Mouse (Mus musculus): Measurements from ENCODE around the gene Crim1. TPM values are rescaled to one million over a fixed set of nuclear protein-coding genes. Genes with fewer than 3 reads are reported as not detected.
"Not testable (repeated sequence)": the region's sequence is repeated elsewhere in the genome, so short reads cannot be mapped to it uniquely, and the experiment has no call there.

Gene Crim1
- polyA plus RNA-seq, 1 experiment from 2014 or later, result 3.9 TPM

DNA sequence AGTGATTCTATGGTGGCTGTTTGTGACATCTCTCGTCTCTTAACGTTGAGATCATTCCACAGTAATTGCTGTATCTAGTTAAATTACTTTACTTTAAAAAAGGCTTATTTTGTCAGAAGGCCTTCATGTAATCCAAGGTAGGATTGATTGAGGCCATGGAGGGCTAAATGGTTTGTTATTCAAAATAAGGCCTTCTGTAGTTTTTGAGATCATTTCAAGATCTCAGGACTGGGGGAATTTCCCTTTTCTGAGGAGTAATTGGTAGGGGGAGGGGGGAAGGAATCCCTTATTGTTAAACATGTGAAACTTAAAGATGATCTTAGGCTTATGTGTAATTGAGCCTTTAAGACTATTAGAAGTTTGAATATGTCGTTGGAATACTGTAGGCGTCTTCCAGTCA, 40.1 kb downstream of the Crim1 start:
- Histone ChIP-seq H3K4me1 (ENCODE audit: control insufficient read depth, insufficient read depth, low read length) (peaks cover 2% of the 10 kb centered on the region; the same call in 1 of the 2 replicates), H3K4me2 (ENCODE audit: low read depth, low read length) (no peak overlapping the region), H3K27me3 (replicated peaks; ENCODE audit: control insufficient read depth, insufficient read depth, low read length) (no peaks in the 10 kb centered on the region), H3K36me3 (ENCODE audit: control insufficient read depth, insufficient read depth, low read length) (no peaks in the 10 kb centered on the region), H3K9ac (ENCODE audit: low read depth, low read length) (no peak overlapping the region), H3K27ac (ENCODE audit: low read length) (no peak overlapping the region), H3K4me3 (ENCODE audit: low read length) (no peak overlapping the region), H3K9me3 (ENCODE audit: control insufficient read depth, low read length) (no peaks in the 10 kb centered on the region)
- 93% methylated on average over 4 of the region's 4 CpGs for WGBS
- no peak for ATAC-seq

DNA sequence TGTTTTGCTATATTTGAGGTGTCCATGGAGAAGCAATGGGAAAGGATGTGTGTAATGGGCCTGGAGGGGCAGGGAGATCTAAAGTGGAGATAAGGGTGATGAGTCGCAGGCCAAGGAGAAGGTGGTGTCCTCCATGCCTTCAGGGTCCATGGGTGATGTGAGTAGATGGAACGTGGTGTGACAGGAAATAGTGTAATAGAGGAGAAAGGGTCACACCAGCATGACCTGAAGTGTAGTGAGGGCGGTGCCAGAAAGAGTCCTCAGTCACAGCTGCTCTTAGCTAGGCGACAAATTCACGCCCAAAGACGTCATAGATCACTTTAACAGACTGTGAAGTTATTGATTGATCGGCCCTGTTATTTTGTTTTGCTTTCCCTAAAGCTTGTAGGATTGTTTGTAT, 41.2 kb downstream of the Crim1 start:
- no peaks in the 10 kb centered on the region for H3K27me3 ChIP-seq (replicated peaks; ENCODE audit: control insufficient read depth, insufficient read depth, low read length)
- 55% methylated on average over 7 of the region's 7 CpGs for WGBS
- ATAC-seq, result peak; percentile 36; the same call in 1 of the 2 replicates
- no peak overlapping the region for H3K9ac ChIP-seq (ENCODE audit: low read depth, low read length)
- no peaks in the 10 kb centered on the region for H3K36me3 ChIP-seq (ENCODE audit: control insufficient read depth, insufficient read depth, low read length)
- no peak overlapping the region for H3K27ac ChIP-seq (ENCODE audit: low read length)
- peaks cover 8% of the 10 kb centered on the region; the same call in 1 of the 2 replicates for H3K4me1 ChIP-seq (ENCODE audit: control insufficient read depth, insufficient read depth, low read length)
- no peak overlapping the region for H3K4me3 ChIP-seq (ENCODE audit: low read length)
- no peaks in the 10 kb centered on the region for H3K9me3 ChIP-seq (ENCODE audit: control insufficient read depth, low read length)
- H3K4me2 ChIP-seq (ENCODE audit: low read depth, low read length), result no peak overlapping the region

DNA sequence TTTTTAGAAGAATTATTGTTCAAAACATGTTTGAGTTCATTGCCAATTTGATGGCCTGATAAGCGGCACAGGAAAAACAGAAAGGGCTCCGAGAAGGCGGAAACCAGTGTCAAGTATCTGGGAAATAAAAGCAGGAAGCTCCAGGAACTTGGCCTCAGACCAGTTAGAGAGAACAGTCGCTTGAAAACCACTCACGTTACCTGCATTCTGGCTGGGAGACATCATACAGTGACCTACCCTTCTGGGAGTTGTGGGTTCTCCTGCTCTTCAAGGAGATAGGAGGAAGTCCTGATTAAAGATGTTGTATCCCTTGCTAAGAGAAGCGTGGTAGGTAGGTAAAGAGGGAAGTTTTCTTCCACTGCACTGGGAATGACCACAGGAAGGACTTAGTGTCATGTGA, 44.7 kb downstream of the Crim1 start:
- Histone ChIP-seq H3K27me3 (replicated peaks; ENCODE audit: control insufficient read depth, insufficient read depth, low read length) (no peaks in the 10 kb centered on the region), H3K4me2 (ENCODE audit: low read depth, low read length) (no peak overlapping the region), H3K36me3 (ENCODE audit: control insufficient read depth, insufficient read depth, low read length) (no peaks in the 10 kb centered on the region), H3K9me3 (ENCODE audit: control insufficient read depth, low read length) (no peaks in the 10 kb centered on the region), H3K27ac (ENCODE audit: low read length) (peak overlapping the region; percentile 61), H3K4me1 (ENCODE audit: control insufficient read depth, insufficient read depth, low read length) (peaks cover 22% of the 10 kb centered on the region), H3K9ac (ENCODE audit: low read depth, low read length) (no peak overlapping the region), H3K4me3 (ENCODE audit: low read length) (no peak overlapping the region)
- WGBS, result 67% methylated on average over 6 of the region's 6 CpGs
- ATAC-seq, result no peak

- 57% methylated on average over 4 of the region's 4 CpGs for WGBS
- H3K4me3 ChIP-seq (ENCODE audit: low read length), result no peak overlapping the region
- no peak overlapping the region for H3K4me2 ChIP-seq (ENCODE audit: low read depth, low read length)
- H3K4me1 ChIP-seq (ENCODE audit: control insufficient read depth, insufficient read depth, low read length), result peaks cover 25% of the 10 kb centered on the region
- ATAC-seq, result no peak
- no peaks in the 10 kb centered on the region for H3K27me3 ChIP-seq (replicated peaks; ENCODE audit: control insufficient read depth, insufficient read depth, low read length)
- H3K27ac ChIP-seq (ENCODE audit: low read length), result peak overlapping the region; percentile 61; the same call in 1 of the 2 replicates
- H3K9me3 ChIP-seq (ENCODE audit: control insufficient read depth, low read length), result no peaks in the 10 kb centered on the region
- H3K36me3 ChIP-seq (ENCODE audit: control insufficient read depth, insufficient read depth, low read length), result no peaks in the 10 kb centered on the region
- H3K9ac ChIP-seq (ENCODE audit: low read depth, low read length), result no peak overlapping the region
Measured at GRCm38 (mm10) chr17:78245444-78245843, 45.4 kb downstream of the Crim1 start.

DNA sequence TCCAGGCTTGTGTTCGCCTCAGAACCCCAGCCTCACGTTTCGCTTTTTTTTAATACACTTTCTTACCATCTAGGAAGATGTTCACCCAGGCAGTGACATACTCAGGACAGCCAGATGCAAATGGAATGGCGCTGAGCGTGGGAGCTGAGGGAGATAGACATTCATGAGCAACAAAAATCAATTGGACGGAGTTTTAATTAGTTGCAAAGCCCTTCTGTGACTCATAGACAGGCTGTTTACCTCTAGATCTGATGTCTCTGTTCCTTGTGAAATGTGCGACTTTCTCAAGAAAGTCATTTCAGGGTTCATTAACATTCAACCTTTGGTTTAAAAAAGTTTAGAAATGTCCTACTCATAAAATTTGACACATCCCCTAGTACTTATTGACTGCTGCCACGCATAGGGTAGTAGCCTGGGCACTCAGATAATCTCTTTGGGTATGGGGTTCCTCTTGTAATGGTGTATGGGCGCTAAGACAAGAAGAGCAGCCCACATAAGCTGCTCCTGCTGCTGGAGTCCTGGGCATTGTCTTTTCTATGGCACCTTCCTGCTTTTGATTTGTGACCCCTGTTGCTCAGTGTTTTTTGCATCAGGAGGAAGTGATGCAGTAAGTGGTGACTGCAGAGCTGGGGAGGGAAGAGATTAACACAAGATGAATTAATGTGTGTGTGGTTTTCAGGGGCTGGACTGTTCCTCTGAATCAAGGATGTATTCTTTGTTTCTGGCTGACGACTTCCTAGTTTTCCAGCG, 46.8 kb downstream of the Crim1 start:
- H3K9me3 ChIP-seq (ENCODE audit: control insufficient read depth, low read length), result no peaks in the 10 kb centered on the region
- no peak overlapping the region for H3K27ac ChIP-seq (ENCODE audit: low read length)
- ATAC-seq, result no peak
- H3K27me3 ChIP-seq (replicated peaks; ENCODE audit: control insufficient read depth, insufficient read depth, low read length), result no peaks in the 10 kb centered on the region
- no peak overlapping the region for H3K4me2 ChIP-seq (ENCODE audit: low read depth, low read length)
- H3K36me3 ChIP-seq (ENCODE audit: control insufficient read depth, insufficient read depth, low read length), result no peaks in the 10 kb centered on the region
- H3K4me1 ChIP-seq (ENCODE audit: control insufficient read depth, insufficient read depth, low read length), result peaks cover 25% of the 10 kb centered on the region
- 65% methylated on average over 11 of the region's 11 CpGs for WGBS
- no peak overlapping the region for H3K9ac ChIP-seq (ENCODE audit: low read depth, low read length)
- H3K4me3 ChIP-seq (ENCODE audit: low read length), result no peak overlapping the region

GRCm38 (mm10) chr17:78248197-78248596, 48.1 kb downstream of the Crim1 start:
- Histone ChIP-seq H3K27ac (ENCODE audit: low read length) (no peak overlapping the region), H3K9ac (ENCODE audit: low read depth, low read length) (no peak overlapping the region), H3K27me3 (replicated peaks; ENCODE audit: control insufficient read depth, insufficient read depth, low read length) (no peaks in the 10 kb centered on the region), H3K36me3 (ENCODE audit: control insufficient read depth, insufficient read depth, low read length) (no peaks in the 10 kb centered on the region), H3K4me2 (ENCODE audit: low read depth, low read length) (no peak overlapping the region), H3K4me3 (ENCODE audit: low read length) (no peak overlapping the region), H3K9me3 (ENCODE audit: control insufficient read depth, low read length) (no peaks in the 10 kb centered on the region), H3K4me1 (ENCODE audit: control insufficient read depth, insufficient read depth, low read length) (peaks cover 25% of the 10 kb centered on the region)
- ATAC-seq, result no peak
- 57% methylated on average over 5 of the region's 5 CpGs for WGBS

GRCm38 (mm10) chr17:78248943-78249342, 48.9 kb downstream of the Crim1 start:
- 26% methylated on average over 3 of the region's 3 CpGs for WGBS
- H3K9me3 ChIP-seq (ENCODE audit: control insufficient read depth, low read length), result no peaks in the 10 kb centered on the region
- peaks cover 25% of the 10 kb centered on the region for H3K4me1 ChIP-seq (ENCODE audit: control insufficient read depth, insufficient read depth, low read length)
- H3K4me2 ChIP-seq (ENCODE audit: low read depth, low read length), result no peak overlapping the region
- H3K27me3 ChIP-seq (replicated peaks; ENCODE audit: control insufficient read depth, insufficient read depth, low read length), result no peaks in the 10 kb centered on the region
- H3K36me3 ChIP-seq (ENCODE audit: control insufficient read depth, insufficient read depth, low read length), result no peaks in the 10 kb centered on the region
- no peak overlapping the region for H3K4me3 ChIP-seq (ENCODE audit: low read length)
- H3K9ac ChIP-seq (ENCODE audit: low read depth, low read length), result no peak overlapping the region
- H3K27ac ChIP-seq (ENCODE audit: low read length), result no peak overlapping the region
- ATAC-seq, result no peak

- Histone ChIP-seq H3K9me3 (ENCODE audit: control insufficient read depth, low read length) (no peaks in the 10 kb centered on the region), H3K4me2 (ENCODE audit: low read depth, low read length) (no peak overlapping the region), H3K27me3 (replicated peaks; ENCODE audit: control insufficient read depth, insufficient read depth, low read length) (no peaks in the 10 kb centered on the region), H3K4me3 (ENCODE audit: low read length) (no peak overlapping the region), H3K36me3 (ENCODE audit: control insufficient read depth, insufficient read depth, low read length) (no peaks in the 10 kb centered on the region), H3K4me1 (ENCODE audit: control insufficient read depth, insufficient read depth, low read length) (peaks cover 24% of the 10 kb centered on the region), H3K9ac (ENCODE audit: low read depth, low read length) (no peak overlapping the region), H3K27ac (ENCODE audit: low read length) (no peak overlapping the region)
- peak; percentile 32; the same call in 1 of the 2 replicates for ATAC-seq
- WGBS, result 66% methylated on average over 14 of the region's 14 CpGs
Measured at GRCm38 (mm10) chr17:78250149-78250938, 50.3 kb downstream of the Crim1 start.

GRCm38 (mm10) chr17:78253587-78253986, 53.5 kb downstream of the Crim1 start:
- not testable (repeated sequence) for H3K4me2 ChIP-seq (ENCODE audit: low read depth, low read length); H3K4me3 ChIP-seq (ENCODE audit: low read length); H3K27ac ChIP-seq (ENCODE audit: low read length); H3K9me3 ChIP-seq (ENCODE audit: control insufficient read depth, low read length); H3K9ac ChIP-seq (ENCODE audit: low read depth, low read length); H3K36me3 ChIP-seq (ENCODE audit: control insufficient read depth, insufficient read depth, low read length); ATAC-seq; H3K27me3 ChIP-seq (replicated peaks; ENCODE audit: control insufficient read depth, insufficient read depth, low read length)
- 84% methylated on average over 2 of the region's 2 CpGs for WGBS
- H3K4me1 ChIP-seq (ENCODE audit: control insufficient read depth, insufficient read depth, low read length), result peaks cover 18% of the 10 kb centered on the region
